Mouse (Mus musculus) layer of hippocampus, postnatal 25 days (tissue): ENCODE results near the gene Pipox. TPM values are rescaled to one million over a fixed set of nuclear protein-coding genes. Genes with fewer than 3 reads are reported as not detected.

Experiments
- DNase-seq, 2 experiments: peaks; one replicate each; pipeline ENCODE4 v3.0.0; 2022; ENCODE audit warnings: mixed read lengths in 2 of 2, low spot score in 1 of 2; ENCODE audit errors: extremely low spot score in 1 of 2
- total RNA-seq, 2 experiments: library from RNA; stranded (reverse); gene quantifications; 2 replicates each; pipeline ENCODE4 v1.2.3; 2021

Pipox gene
- total RNA-seq, 2 experiments from 2014 or later, result 1.5 to 1.8 TPM

DNA sequence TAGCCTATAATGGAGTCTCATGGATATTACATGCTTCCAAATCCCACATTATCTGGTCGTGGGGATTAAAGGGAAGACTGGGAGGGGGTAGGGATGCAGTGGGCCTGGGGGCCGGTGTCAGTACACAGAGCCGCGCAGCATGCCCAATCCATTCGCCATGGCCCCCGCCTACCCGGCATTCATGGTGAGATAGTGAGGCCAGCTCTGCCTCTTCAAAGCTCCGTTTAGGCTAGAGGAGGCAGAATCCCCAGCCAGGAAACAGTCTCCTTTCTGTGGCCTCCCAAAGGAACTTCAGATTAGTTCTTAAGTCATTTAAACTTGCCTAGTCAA is 8.7 kb downstream of the Pipox start:
- DNase-seq, result no peak

DNA sequence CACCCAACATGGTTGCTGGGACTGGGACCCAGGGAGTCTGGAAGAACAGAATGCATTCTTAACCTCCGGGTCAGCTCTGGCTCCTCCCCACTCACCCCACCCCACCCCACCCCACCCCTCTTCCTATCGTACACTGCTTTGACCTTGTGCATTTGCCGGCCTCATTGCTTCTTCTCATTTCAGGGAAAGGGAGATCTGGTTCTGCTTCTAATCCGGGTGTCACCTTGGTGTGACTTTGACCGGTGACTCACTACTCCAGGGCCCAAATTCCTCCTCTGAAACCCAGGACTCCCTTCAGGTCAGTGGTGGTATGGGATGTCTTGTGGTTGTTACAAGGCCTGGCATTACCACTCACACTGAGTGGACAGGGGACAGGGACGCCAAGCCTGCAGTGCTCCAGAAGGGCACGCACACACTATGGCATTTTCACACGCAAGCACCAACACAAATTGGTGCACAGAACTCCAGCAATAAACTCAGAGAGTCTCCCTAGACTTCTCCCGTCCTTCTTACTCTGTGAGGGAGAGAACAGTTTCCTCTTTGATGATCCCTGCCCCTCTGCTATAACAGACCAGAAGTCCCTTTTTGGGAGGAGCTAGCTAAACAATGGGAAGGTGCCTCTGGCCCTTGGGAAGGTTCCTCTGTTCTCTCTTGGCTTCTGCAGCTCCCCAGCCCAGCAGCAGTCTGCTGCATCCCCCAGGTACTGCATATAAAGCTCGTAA is 9.2 kb downstream of the Pipox start:
- no peak for DNase-seq

GRCm38 (mm10) chr11:77876760-77877148 is 17.1 kb downstream of the Pipox start:
- DNase-seq, result no peak

DNA sequence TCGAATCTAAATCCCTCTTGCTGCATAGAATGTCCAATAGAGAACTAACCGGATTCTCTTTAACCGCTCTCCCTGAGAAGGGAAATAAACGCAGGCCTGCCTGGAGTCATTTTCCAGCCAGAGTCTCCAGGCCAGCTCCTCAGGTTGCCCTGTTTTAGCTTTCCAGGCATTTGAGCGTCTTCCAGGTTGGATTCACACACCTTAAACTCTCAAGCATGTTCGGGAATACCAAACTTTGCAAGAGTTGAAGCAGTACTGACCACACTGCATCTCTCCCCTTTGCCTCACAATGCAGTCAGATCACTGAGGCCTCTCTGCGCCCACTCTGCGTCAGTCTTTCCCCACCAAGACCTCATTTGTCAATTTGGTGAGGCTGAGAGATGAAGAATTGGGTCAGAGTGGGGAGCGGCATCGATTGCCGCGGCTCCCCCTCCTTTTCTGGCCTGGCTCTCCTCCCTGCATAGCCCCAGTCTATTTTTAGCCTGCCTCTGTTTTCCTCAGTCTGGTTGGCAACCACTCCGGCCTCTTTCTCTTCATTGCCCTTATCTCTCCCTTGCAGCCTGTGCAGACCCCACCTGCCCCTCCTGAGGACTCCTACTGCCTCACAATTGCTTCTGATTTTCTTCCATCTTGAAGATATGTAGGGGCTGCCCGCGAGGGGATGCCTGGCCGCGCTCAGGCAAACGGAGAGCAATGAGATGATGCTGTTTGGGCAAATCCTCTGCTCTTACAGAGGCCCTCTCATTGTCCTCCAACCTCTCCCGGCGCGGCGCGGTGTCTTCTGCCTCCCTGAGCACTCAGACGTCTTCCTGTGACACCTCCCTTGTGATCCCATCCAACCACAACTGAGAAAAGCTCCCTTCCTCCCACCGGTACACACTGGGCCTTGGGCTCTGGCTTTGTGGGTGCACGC is 17.8 kb downstream of the Pipox start:
- no peak for DNase-seq

GRCm38 (mm10) chr11:77875269-77875668 is 18.6 kb downstream of the Pipox start:
- DNase-seq, result no peak

DNA sequence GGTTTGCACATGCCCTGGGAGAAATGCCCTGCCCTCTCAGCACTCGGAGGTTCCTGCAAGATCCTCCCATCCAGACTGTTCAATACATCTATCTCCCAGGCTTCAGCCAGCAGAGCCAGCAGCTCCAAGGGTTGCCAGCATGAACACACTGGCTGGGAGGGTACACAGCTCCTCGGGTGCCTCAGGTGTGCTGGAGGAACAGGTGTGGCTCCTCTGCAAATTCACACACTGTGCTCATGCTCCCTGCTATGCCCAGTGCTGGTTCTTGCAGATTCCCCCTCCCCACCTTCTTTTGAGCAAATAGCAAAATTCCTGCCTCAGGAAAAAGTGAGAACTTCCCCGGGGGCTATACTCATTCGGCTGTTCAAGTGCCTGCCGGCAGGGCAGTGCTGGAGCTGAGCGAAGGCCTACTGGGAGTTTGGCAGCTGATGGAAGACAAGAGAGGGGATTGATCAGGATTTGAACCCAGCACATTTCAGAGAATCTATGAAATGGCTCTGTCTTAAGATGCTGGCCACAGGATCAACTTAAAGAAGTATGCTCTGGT is 19.1 kb downstream of the Pipox start:
- no peak for DNase-seq

- no peak for DNase-seq
These were observed 20.8 kb downstream of the Pipox start for GRCm38 (mm10) chr11:77873116-77873515.

GRCm38 (mm10) chr11:77872685-77873084 is 21.2 kb downstream of the Pipox start:
- no peak for DNase-seq

GRCm38 (mm10) chr11:77872236-77872635 is 21.7 kb downstream of the Pipox start:
- no peak for DNase-seq

DNA sequence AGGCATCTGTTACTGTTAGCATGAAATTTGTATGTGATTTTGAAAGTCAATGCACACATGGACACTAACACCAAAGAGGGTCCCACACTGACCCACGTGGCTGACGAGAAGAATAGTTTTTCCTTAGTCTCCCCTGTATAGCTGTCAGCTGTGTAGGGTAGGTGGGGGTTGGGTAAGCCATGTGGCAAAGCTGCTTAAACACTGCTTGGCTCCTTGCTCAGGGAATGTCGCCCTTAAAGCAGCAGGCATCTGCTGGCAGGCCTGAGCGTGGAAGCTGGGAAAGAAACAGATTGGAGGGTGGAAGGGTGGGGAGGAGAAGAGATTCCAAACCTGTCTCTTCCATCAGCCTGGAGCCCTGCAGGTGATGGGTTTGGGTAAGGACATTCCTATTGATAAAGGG is 22.5 kb downstream of the Pipox start:
- no peak for DNase-seq

DNA sequence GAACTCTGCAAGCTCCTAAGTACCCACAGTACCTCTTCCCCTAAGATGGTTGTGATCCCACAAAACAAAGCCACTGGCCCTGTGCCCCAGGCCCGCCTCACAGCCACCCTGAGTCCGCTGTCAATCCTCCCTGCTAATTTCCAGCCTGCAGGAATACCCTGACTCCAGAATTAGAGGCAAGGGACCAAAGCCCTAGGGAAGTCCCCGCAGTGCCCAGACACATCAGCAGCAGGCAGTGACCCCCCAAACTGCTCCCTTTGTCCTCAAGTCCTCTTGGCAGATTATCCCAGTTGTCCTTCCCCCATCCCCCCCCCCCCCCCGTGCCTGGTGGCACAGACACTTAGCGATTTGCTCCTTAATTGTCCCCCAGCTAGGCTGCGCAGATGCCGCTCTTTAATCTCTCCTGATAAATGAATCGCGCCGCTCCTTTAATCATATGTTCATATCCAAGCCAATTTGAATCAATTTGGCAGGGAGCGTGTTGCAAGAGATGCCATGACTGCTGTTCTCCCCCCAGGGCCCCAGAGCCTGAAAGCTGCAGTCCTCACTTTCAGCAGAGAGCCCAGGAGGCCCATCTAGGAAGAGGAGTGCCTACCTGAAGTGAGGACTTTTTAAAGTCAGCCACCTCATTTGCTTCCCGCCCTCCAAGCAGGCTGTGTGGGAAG is 26.3 kb downstream of the Pipox start:
- no peak for DNase-seq

DNA sequence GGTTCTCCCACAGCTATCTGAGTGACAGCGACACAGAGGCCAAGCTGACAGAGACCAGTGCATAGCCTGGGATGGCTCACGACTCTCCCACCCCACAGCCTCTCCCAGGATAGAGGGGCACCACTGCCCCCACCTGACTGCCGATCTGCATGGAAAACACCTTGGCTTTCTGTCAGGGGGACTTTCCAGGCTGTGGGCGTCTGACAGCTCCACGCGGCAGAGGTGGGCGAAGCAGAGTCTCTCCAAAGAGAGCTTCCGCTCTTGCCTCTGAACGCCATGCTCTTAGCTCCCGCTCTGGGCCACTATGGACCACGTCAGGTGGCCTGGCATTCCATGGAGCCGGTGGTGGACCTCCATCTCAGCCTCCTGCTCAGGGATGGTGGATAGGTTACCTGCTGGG is 29.1 kb downstream of the Pipox start:
- no peak for DNase-seq

DNA sequence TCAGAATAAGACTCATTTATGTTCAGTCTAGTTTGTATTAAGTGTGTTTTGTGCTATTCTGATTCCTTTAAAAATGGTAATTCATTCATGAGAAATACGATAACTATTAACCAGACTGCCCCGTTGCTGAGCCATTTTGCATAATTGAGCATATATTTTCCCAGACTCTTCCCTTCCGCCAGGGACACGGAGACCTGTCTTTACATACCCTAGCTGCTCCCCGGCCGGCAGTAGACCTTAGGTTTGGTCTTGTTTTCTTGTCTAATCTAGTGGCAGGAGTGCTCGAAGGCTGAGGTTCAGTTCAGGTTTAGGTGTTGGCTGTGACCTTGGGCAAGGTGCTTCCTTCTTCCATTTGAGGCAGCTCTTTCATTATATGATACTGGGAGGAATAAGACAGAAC is 31.0 kb downstream of the Pipox start:
- no peak for DNase-seq

- no peak for DNase-seq
These were observed 32.9 kb downstream of the Pipox start for GRCm38 (mm10) chr11:77860947-77861346.

- DNase-seq, result no peak
These were observed 35.3 kb downstream of the Pipox start for GRCm38 (mm10) chr11:77858589-77858988.

DNA sequence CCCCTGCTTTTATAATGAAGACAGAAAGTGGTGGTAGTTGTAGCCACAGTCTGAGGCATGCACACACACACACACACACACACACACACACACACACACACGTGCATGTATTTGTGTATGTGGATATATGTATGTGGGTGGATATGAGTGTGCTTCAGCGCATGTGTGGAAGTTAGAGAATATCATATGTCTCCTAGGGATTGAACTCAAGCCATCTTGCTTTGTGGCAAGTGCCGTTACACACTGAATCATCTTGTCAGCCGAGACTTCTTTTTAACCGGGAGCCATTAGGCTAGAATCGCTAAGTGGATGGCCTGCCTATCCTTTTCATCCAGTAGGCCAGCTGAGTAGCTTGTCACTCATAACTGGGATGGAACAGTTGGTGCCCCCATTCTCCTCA is 36.8 kb downstream of the Pipox start:
- DNase-seq, result no peak

- DNase-seq, result no peak
These were observed 38.5 kb downstream of the Pipox start for GRCm38 (mm10) chr11:77855396-77855795.

GRCm38 (mm10) chr11:77854641-77855040 is 39.3 kb downstream of the Pipox start:
- DNase-seq, result no peak

- no peak for DNase-seq
These were observed 40.8 kb downstream of the Pipox start for GRCm38 (mm10) chr11:77852941-77853668.

DNA sequence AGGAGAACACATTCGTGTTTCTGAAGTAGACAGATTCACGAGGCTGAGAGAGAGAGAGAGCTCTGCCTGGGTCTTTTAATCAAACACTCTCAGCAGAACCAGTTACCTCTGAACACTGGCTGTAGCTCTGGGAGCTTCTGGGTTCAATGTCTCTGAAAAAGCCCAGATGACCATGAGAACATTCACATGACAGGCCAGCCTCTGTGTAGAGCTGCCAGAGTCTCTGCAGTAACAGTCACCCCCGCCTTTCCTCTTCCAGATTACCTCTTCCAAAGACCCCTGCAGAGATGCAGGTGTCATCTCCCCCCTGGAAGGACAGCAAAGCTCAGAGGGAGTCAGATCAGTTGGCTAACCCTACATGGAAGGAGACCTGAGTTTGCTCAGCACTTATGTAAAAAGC is 41.7 kb downstream of the Pipox start:
- no peak for DNase-seq
